Mouse (Mus musculus) liver, embryonic 16.5 days (tissue): ENCODE measurements around the gene Slco1a4. TPM values are rescaled to one million over a fixed set of nuclear protein-coding genes. Genes with fewer than 3 reads are reported as not detected.

Source experiments
- ATAC-seq: fragments of 200-750 bp; cut with Nextera tagmentation; 2 replicates; pipeline ENCODE4 v1.8.0; 2017; ENCODE audit warnings: low read depth, mild to moderate bottlenecking, moderate number of reproducible peaks, moderate library complexity
- H3K27ac ChIP-seq: fragments of 300-500 bp; sonication (generic); 2 replicates; pipeline ENCODE4 v1.5.1; 2014; ENCODE audit warnings: mild to moderate bottlenecking, low read length
- H3K27me3 ChIP-seq: fragments of 300-500 bp; sonication (generic); 2 replicates; pipeline ENCODE4 v1.6.1; 2014; ENCODE audit warnings: low read depth, low read length, mixed read lengths; ENCODE audit not compliant: control insufficient read depth, insufficient read depth
- H3K36me3 ChIP-seq: fragments of 300-500 bp; sonication (generic); 2 replicates; pipeline ENCODE4 v1.6.1; 2014; ENCODE audit warnings: mild to moderate bottlenecking; ENCODE audit not compliant: control insufficient read depth, insufficient read depth
- H3K4me1 ChIP-seq: fragments of 300-500 bp; sonication (generic); 2 replicates; pipeline ENCODE4 v1.6.1; 2014; ENCODE audit warnings: low read depth, low read length, mixed read lengths; ENCODE audit not compliant: control insufficient read depth
- H3K4me2 ChIP-seq: fragments of 300-500 bp; sonication (generic); 2 replicates; pipeline ENCODE4 v1.6.1; 2014; ENCODE audit warnings: low read depth, low read length, mixed read lengths
- H3K4me3 ChIP-seq: fragments of 300-500 bp; sonication (generic); 2 replicates; pipeline ENCODE4 v1.5.1; 2014; ENCODE audit warnings: low read depth, mild to moderate bottlenecking, low read length
- H3K9ac ChIP-seq: fragments of 300-500 bp; sonication (generic); 2 replicates; pipeline ENCODE4 v1.6.1; 2014; ENCODE audit warnings: low read depth, low read length
- H3K9me3 ChIP-seq: fragments of 300-500 bp; sonication (generic); replicated peaks from 2 replicates; pipeline ENCODE4 v1.6.1; 2016; ENCODE audit warnings: low read length; ENCODE audit not compliant: control insufficient read depth
- WGBS: fragments of 180-500 bp; shearing (Covaris S2); extraction: QIAGEN DNeasy Blood & Tissue Kit; methylation state at CpG from one replicate; pipeline ENCODE4 v1.1.7; 2014; ENCODE audit not compliant: insufficient replicate concordance; 5-methylcytosine and 5-hydroxymethylcytosine counted together
- polyA plus RNA-seq: library from polyadenylated mRNA; unstranded; fragments of >200 nt; fragmentation: Nextera tagmentation; extraction: Ambion mirVana; gene quantifications from 2 replicates; pipeline ENCODE4 v1.2.1, GENCODE M21; 2015

Slco1a4 gene
- polyA plus RNA-seq, 1 experiment from 2014 or later = not detected

DNA sequence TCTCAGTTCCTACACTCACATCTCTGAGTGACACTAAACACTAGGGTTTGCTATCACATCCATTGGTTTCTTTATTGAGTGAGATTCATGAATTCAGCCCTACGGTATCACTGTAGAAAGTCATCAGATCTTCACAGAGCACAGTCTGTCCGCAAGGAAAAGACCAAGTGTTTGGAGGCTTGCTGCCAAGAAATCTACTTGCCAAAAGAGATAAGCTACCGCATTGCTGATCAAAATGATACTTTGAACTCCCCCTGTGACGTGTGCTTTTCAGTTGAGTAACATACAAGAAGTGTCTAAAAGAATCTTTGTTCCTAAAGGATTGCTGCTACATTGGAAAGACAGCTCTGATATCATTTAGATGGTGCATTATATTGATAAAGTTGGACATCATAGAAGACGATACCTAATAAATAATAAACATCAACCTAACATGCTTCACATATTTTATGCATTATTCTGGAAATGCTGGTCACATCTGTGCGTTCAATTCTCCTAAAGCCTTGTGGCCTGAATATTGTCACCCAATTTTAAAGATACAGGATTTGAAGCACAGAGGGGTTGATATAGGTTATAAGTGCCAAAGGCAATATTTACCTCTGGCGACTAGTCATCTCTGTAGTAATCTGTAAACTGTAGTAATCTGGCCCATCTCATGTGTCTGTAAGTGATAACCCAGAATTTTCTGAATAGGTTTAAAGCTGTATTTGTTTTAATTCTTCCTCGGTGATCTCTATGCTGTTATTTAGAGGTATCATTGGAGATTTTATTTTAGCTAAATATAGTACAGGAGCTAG lies 1.9 kb upstream of the Slco1a4 start:
- Histone ChIP-seq H3K4me3 (no peak overlapping the region), H3K4me1 (no peaks in the 10 kb centered on the region), H3K27me3 (no peaks in the 10 kb centered on the region), H3K9ac (no peak overlapping the region), H3K27ac (no peak overlapping the region), H3K36me3 (no peaks in the 10 kb centered on the region), H3K4me2 (no peak overlapping the region), H3K9me3 (no peaks in the 10 kb centered on the region)
- 61% methylated on average over 8 of the region's 8 CpGs for WGBS
- ATAC-seq = no peak

DNA sequence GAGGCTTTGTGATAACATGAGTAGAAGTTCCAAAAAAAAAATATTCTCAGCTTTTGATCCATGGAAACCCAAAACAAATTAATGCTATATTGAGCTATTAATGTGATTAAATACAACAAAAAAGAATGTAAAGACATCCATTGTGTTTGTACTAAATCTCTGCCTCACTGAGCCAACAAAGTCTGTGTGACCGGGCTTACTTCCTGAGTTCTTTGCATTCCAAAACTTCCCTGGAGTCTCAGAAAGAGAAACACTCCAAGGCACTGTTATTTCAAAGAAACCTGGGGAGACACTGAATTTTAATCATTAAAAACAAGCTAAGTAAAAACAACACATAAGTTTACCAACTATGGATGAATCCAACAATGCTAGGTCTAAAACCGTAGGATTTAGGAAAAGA lies 2.4 kb downstream of the Slco1a4 start:
- H3K9ac ChIP-seq = no peak overlapping the region
- WGBS = 44% methylated on average over 2 of the region's 2 CpGs
- no peak for ATAC-seq

DNA sequence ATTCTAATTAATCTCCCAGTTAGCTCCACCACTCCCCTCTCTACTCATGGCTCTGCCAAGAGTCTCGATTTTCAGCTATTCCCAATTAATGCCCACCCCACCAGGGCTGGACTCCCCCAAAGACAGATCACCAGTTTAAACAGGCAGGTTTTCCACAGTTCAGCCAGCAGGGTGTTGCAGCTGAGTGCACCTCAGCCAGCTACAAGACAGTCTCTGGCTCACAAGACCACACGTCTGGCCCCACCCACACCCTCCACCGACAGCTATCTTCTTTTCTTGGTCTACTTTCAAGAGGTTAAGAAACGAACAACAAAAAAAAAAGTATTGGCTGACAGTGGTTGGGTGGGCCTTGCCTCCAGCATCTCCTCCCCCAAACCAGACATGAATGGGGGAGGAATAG lies 6.9 kb downstream of the Slco1a4 start:
- no peak for ATAC-seq
- H3K9ac ChIP-seq = no peak overlapping the region
- no peaks in the 10 kb centered on the region for H3K27me3 ChIP-seq
- no peak overlapping the region for H3K4me2 ChIP-seq
- H3K4me1 ChIP-seq = no peaks in the 10 kb centered on the region
- H3K36me3 ChIP-seq = no peaks in the 10 kb centered on the region
- H3K4me3 ChIP-seq = no peak overlapping the region
- no peaks in the 10 kb centered on the region for H3K9me3 ChIP-seq
- no peak overlapping the region for H3K27ac ChIP-seq
- 27% methylated on average over 4 of the region's 4 CpGs for WGBS

More for the DNA sequence above, 2.4 kb downstream of the Slco1a4 start:
- Histone ChIP-seq H3K9me3 (no peaks in the 10 kb centered on the region), H3K27me3 (no peaks in the 10 kb centered on the region), H3K4me2 (no peak overlapping the region), H3K27ac (no peak overlapping the region), H3K4me3 (no peak overlapping the region), H3K36me3 (no peaks in the 10 kb centered on the region), H3K4me1 (no peaks in the 10 kb centered on the region)

DNA sequence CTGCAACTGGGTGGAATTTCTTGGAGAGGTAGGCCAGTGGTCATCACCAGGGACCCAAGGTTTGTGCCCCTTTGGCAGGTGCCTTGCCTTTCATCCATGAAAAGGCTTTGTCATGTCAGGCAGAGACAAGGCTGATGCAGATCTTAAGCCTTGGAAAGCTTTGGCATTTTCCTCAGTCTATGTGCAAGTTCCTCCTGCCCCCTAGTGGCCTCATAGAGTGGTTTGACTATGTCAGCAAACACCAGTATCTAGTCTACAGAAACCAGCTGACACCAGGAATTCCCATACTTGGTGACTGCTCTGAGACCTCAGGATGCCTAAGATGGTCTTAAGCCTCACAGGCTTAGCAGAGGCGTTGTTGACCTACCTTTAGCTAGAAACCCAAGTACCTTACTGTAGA lies 58.2 kb downstream of the Slco1a4 start:
- Histone ChIP-seq H3K36me3 (no peaks in the 10 kb centered on the region), H3K9ac (no peak overlapping the region), H3K4me1 (no peaks in the 10 kb centered on the region), H3K27ac (no peak overlapping the region), H3K4me2 (no peak overlapping the region), H3K9me3 (no peaks in the 10 kb centered on the region), H3K27me3 (no peaks in the 10 kb centered on the region), H3K4me3 (no peak overlapping the region)
- 21% methylated on average over 1 of the region's 1 CpGs for WGBS
- no peak for ATAC-seq

DNA sequence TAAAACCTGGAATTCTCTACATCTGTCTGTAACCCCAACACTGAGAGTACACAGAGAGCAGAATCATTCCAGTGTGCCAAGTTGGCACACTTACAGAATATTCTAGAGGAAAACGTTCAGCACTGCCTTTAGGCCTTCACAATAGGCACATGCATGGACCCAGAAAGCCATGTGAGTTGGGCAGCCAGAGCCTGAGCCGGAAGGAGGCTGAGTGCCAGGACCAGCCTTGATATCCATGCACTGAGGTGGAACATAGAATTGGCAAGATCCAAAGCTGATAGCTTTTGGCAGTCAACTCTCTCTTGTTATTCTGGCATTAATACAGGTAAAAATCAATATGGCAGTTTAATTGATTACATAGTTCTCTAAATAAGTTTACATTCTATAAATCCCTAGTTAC lies 81.5 kb downstream of the Slco1a4 start:
- H3K4me3 ChIP-seq = no peak overlapping the region
- no peaks in the 10 kb centered on the region for H3K4me1 ChIP-seq
- no peaks in the 10 kb centered on the region for H3K27me3 ChIP-seq
- no peak overlapping the region for H3K9ac ChIP-seq
- no peak for ATAC-seq
- H3K9me3 ChIP-seq = no peaks in the 10 kb centered on the region
- no peak overlapping the region for H3K4me2 ChIP-seq
- no peak overlapping the region for H3K27ac ChIP-seq
- 50% methylated on average over 2 of the region's 2 CpGs for WGBS
- no peaks in the 10 kb centered on the region for H3K36me3 ChIP-seq

DNA sequence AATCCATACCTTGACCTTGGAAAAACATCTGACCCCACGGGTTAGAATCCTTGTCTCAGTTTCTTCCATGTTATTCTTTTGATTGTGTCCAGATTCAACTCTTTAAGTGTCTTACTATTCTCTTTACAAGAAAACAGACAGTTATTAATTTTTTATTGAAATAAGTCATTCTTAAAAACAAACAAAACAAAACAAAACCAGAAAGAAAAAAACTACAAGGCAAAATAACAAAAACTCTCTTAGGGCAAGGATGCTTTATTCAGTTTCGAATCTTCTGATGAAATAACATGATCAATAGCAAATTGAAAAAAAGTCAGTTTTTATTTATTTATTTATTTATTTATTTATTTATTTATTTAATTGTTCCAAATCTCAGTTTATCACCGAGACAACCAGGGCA lies 82.3 kb downstream of the Slco1a4 start, which contains the start of gene Gm5724:
Gm5724 (minus strand) TSS at position 101 of the 400 bp plus-strand sequence.
- Histone ChIP-seq H3K36me3 (no peaks in the 10 kb centered on the region), H3K4me3 (no peak within 1 kb of the TSS), H3K4me2 (no peak within 1 kb of the TSS), H3K9ac (no peak within 1 kb of the TSS), H3K9me3 (no peaks in the 10 kb centered on the region), H3K27me3 (no peaks in the 10 kb centered on the region), H3K27ac (no peak within 1 kb of the TSS), H3K4me1 (no peaks in the 10 kb centered on the region)
- no peak for ATAC-seq
- WGBS = 43% methylated on average over 3 of the region's 3 CpGs

Other genes with a start within 250 kb of the Slco1a4 start
- 6.5 and 6.9 TPM in 2 replicates for gene Slco1b2, start 226.7 kb downstream of the Slco1a4 start, polyA plus RNA-seq
- not detected in 2 replicates for gene Gm5724, start 82.4 kb downstream of the Slco1a4 start, polyA plus RNA-seq
- not detected in 2 replicates for gene Slco1a1, start 90.8 kb upstream of the Slco1a4 start, polyA plus RNA-seq
- not detected in 2 replicates for gene Gm6614, start 155.2 kb upstream of the Slco1a4 start, polyA plus RNA-seq